Mouse (Mus musculus) thymus, postnatal 14 days (tissue): ENCODE measurements around the gene Zfp207.
"Not testable (repeated sequence)": the region's sequence is repeated elsewhere in the genome, so short reads cannot be mapped to it uniquely, and the experiment has no call there.

Experiments
- DNase-seq: peaks from one replicate; pipeline ENCODE4 v3.0.0; 2021

The Zfp207 gene

DNA sequence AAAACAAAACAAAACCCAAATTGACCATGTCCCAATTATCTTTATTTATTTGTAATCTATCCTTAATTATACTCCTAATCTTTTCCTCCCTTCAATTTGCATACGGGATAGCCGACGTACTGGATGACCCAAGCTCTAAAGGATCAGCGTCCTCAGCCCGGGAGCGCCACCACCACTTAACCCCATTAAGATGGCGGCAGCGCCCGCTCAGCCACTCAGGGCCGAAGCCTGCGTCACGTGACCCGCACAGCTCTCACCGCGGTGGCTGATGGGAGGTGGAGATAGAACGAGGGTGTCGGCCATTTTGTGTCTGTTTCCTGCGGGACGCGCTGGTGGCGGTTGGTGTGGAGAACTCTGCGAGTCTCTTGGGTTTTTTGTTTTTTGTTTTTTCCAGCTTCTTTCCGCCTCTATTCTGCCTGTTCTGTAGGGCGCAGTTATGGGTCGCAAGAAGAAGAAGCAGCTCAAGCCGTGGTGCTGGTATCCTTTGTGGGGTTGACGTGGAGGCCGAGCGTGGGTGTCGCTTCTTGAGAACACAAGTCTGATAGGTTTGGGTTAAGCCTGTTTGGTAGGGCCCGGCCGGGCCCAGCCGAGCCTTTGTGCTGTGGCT, at the start of gene Zfp207:
Gene Zfp207, plus strand, starts transcription at position 261 of the 607 bp plus-strand sequence.
- peak; percentile 98 for DNase-seq

DNA sequence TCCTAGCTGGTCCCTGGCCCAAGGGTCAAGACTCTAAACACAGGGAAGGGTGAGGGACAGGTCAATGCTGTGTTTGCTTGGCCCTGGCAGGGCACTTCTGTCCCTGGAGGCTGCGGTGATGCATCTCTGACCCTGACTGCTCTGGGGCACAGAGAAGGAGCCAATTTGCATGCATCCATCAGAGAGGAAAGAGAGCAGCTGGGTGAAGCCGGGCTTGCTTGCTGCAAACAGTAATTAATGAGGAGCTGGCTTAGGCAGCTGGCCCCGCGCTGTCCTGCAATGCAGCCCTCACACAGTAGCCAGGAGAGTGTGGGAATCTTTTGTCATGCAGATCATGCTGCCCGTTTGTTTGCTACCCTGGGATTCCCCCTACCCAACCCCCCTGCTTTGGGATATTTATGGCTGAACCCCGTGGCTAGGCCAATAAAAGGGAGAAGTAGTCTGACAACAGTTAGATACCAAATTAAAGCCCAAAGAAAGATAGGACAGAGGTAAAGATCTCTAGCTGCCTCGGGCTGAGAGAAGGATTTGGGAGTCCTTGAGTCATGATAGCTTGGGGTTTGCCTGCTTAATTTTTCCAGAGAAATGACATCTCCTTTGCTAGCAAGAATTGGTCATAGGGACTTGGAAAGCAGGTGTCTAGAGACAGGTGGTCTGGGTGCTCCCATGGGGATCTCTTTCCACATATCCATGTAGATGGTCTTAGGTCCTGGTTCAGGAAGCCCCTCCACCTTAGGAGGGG, 47.3 kb upstream of the Zfp207 start:
- DNase-seq: no peak

DNA sequence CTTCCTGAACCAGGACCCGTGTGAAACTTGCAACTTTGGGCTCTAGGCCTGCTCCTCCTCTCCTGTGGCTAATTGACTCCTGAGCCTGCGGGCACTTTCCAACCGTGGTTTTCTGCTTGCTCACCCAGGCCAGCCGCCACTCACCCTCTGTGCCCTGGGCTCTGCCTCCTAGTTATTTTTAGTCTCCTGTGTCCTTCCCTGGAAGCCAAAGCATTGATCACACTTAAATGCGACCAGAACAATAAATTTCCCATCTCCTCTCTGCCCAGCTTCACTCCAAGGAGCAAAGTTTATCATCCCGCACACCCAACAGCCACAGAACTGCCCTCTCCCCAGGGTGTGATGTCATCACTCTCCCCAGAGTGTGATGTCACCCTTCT, 46.7 kb upstream of the Zfp207 start:
- no peak for DNase-seq

DNA sequence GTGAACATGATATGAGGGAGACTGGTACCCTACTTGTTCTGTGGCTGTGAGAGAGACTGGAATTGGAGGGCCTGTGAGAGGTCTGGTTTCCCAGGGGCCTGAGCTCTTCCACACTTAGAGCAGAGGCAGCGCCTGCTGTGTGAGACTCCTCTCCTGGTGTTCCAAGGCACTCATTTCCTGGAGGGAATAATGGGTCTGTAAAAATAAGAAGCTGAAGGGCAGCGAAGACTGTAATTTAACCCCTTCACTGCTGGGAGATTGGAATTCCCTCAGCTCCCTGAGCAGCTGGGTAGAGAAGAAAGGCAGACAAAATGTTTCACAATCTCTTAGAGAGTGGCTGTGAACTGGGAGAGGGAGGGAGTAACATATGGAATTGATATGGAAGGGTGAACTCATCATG, 40.6 kb upstream of the Zfp207 start:
- DNase-seq: no peak

DNA sequence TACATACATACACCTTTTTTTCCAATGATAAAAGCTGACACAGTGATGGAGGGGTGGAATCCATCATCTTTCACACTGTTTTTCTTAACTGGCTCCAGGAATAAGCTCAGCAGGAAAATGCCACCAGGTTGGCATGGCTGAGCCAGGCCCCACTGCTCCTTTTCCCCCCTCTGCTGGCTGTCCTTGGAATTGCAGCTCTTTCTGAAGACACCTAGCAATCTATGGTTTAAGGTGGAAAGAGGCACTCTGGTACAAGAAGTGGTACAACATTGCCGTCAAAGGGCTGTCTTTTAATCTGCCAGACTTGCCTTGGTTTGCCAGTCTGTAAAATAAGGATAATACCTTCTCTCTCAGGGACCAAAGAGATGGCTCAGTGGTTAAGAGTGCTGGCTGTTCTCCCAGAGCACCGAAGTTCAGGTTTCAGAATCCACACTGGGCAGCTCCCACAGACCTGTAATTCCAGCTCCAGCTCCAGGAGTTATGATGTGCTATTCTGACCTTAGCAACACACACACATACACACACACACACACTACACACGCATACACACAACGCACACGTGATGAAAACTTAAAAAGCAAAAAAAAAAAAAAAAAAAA, 31.1 kb upstream of the Zfp207 start:
- DNase-seq: peak; percentile 87

DNA sequence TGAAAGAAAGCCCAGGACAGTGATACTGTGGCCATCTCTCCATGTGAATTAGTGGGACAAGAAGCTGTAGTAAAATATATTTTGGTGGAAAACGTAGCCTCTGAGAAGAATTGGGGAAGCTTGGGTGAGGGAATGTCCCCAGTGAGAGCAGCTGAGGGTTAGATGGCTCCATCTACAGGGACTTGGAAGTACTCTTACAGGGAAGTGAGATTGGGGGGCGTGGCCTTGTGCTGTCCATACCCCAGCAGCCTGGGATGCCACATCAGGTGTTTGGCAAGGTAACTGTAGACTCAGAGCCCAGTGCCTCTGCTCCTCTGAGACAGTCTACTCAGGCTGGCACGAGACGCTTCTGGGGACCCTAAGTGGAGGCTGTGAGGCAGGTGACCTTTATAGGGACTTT, 28.2 kb upstream of the Zfp207 start:
- DNase-seq: peak; percentile 9

DNA sequence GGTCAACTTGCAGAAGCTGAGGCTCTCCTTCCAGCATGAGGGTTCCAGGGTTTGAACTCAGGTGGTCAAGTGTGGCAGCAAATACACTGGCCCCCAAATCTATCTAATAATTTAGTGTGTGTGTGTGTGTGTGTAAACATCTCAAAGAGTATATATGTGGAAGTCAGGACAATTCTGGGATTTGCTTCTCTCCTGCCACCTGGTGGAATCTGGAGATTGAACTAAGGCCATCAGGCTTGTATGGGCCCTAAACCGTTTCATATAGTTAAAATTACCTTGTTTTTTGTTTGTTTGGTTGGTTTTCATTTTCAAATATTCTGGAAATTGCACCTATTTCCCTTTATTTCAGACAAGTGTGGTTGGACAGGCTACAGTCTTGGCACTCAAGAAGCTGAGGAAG, 14.1 kb upstream of the Zfp207 start:
- DNase-seq: no peak

DNA sequence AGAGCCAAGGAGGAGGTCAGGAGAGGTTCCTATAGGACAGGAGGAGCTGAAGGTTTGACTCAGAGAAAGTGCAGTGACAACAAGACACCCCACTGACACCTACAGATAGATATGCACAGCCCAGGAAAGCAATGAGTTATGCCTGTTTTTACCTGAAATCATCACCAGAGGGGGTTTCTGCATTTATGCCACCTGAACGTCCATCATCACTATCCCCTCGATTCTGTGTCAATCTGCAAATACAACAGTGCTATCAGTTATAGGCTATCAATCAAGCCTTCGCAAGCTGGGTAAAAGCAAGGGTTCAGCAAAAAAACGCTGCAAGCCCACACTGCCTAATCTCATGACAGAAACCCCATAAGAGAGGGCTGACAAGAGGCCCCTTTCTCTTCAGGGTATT, 6.4 kb upstream of the Zfp207 start:
- DNase-seq: peak; percentile 21

DNA sequence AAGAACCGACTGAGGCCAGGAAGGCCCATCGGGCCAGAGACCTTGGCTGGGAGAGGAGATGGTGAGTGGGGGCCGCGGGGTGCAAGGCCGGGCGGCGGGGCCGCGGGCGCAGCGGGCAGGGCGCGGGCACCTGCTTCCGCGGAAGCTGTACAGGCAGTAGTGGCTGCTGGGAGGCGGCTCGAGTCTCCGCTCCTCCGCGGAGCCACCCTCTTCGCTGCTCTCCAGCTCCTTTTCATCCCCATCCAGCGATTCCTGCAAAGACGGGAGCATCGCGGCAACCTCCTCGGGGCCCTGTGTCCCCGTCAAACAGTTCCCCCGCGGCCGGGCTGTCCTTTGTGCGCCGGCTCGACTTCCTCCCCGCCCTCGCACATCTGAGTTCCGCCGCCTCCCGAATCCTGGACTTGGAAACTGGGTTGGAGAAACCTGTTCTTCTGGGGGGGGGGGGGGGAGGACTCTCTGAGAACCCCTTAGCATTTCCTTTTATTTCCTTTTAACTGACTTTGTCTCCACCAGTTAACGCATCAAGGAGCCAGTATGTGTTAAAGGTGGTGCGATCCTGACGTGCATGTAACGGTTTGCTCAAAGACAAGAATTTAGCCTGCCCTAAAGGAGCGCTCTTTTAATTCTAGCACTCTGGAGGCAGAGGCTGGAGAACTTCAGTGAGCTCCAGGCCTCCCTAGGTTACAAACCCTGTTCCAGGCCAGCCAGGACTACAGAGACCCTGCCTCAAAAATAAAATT, 5.2 kb upstream of the Zfp207 start, which contains the start of gene 5730455P16Rik:
Gene 5730455P16Rik, minus strand, starts transcription at position 323 of the 740 bp plus-strand sequence.
- peak; percentile 82 for DNase-seq

DNA sequence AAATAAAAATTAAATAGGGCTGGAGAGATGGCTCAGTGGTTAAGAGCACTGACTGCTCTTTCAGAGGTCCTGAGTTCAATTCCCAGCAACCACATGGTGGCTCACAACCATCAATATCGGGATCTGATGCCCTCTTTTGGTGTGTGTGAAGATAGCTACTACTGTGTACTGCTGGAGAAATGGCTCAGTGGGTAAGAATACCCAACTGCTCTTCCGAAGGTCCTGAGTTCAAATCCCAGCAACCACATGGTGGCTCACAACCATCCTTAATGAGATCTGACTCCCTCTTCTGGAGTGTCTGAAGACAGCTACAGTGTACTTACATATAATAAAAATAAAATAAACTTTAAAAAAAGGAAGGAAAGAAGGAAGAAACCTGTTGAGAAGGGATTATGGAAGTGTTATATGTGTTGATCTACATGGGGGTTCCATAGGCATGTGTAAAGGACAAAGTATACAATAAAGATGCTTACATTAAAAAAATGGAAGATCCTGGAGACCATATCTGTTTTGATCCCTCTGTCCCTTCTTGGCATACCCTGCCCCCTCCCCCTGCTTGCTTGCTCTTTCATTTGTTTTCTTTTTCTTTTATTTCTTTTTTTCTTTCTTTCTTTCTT, 4.5 kb upstream of the Zfp207 start:
- DNase-seq: not testable (repeated sequence)

DNA sequence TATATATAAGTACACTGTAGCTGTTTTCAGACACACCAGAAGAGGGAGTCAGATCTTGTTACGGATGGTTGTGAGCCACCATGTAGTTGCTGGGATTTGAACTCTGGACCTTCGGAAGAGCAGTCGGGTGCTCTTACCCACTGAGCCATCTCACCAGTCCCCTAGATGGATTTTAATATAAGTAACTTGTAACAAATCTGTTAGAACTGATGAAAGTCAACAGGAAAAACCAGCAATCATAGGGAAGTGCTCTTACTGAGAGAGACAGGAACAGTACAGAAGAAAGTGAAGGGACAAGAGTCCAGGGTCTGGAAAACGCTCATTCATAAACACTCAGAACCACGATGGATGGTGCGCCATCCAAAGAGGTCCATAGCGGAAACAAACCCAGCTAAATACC, 3.9 kb upstream of the Zfp207 start:
- not testable (repeated sequence) for DNase-seq

DNA sequence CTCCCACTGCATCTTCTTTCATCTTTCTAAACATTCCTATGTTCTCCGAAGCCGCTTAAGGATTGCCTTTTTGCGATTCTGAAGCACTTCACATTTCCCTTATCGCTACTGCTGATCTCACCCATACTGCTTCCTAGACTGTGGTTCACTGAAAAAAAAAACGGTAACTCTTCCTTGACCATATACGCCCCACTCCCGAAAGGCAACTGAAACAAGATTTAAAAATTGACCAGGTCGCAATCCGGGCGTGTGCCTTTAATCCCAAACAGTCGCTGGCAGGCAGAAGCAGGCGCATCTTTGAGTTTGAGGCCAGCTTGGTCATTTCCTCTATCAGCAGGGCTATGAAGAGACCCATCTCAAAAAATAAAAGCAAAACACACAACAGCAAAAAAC, 457 bp upstream of the Zfp207 start:
- DNase-seq: peak; percentile 32

DNA sequence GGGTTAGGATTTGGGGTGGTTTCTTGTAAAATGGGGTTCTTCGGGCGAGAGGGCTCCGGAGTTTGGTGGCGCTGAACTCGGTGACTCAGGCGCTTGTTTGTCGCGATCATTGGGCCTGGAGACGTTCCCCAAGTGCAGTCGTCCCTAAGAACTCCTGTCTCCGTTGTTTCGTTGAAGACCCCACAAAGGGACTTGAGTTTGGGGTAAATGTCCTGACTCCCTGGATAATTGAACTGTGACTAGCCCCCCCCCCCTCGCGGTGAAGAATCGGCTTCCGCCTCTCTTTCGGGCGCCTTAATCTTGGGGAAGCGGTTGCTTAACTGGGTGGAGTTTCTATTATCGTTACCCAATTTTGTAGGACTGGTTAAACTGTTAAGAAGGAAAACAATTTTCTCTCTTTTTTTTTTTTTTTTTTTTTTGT, 557 bp downstream of the Zfp207 start:
- peak; percentile 62 for DNase-seq

DNA sequence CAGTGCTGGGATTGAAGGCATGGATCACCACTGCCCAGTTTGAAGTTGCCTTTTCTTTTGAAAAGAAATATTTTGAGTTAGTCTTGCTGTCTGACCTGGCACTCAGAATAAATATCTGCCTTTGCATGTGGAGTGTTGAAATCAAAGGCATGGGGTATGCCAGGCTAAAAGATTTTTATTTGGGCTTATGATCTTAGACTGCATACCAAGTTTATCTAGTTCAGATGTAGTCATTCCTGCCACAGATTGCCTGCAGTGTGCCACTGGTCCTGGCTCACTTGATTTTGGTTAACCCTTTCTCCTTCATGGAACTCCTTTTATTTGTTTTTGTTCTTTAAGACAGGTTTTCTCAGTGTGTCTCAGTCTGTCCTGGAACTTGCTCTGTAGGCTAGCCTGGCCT, 1.4 kb downstream of the Zfp207 start:
- DNase-seq: no peak

DNA sequence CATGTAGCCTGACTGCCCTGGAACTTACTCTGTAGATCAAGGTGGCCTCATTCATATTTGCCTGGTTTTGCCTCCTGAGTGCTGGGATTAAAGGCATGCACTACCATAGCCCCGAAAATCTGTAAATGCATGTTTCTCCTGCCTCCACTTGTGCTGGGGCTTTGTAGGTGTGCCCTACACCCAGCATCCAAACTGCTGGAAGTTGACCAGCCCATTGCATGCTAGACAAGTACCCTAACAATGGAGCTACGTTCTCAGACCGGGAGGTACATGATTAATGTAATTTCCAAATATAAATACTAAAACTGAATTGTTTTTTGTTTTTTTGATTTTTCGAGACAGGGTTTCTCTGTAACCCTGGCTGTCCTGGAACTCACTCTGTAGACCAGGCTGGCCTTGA, 2.0 kb downstream of the Zfp207 start:
- DNase-seq: no peak

DNA sequence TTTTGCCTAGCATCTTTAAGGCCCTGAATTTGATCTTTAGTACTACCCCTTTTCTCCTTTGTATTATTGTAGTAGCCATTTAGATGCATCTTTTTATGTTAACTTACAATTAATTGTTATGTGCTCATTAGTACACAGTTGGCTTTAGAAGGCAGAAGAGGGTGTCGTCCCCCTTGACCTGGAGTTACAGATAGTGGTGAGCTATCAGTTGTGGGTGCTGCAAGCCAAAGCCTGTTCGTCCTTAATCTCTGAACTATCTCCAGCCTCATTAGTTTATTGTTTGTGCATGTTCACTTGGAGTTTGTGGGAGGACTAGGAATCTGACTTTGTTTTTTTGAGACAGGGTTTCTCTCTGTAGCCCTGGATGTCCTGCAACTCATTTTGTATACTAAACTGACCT, 3.7 kb downstream of the Zfp207 start:
- DNase-seq: no peak

DNA sequence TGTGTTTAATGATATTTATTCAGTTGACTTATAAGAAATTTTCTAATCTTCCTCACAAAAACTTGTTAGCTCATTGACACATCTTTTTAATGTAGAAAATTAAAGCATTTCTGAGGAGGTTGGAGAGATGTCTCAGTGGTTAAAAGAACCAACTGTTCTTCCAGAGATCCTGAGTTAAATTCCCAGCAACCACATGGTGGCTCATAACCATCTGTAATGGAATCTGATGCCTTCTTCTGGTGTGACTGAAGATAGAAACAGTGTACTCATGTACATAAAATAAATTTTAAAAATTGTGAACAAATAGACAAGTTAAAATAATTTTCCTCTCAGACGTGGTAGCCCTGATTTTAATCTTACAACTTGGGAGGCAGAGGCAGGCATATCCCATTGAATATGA, 6.8 kb downstream of the Zfp207 start:
- DNase-seq: no peak

DNA sequence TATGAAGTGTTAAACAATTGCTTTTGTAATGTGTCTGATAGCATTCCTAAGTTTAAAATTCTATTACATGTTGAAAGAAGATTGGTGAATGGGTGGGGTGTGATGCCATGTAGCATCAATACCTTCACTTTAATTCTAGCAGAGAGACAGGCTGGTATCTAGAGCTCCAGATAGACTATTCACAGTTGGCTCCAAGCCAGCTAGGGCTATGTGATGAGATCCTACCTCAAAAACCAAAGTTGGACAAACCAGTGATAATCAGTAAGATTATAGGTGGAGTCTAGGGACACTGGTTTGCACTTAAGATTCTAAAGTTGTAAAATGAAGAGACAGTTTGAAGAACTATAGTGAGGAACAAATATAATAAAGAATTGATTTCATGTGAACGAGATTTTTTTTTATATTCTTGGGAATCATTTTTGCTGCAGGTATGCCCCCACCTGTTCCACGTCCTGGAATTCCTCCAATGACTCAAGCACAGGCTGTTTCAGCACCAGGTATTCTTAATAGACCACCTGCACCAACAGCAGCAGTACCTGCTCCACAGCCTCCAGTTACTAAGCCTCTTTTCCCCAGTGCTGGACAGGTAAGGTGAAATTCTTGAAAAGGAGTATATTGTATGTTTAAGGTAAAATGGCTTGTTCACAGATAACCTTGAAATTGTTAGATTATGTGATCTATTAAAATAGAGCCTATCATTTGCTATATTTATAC, 8.5 kb downstream of the Zfp207 start:
- DNase-seq: no peak

DNA sequence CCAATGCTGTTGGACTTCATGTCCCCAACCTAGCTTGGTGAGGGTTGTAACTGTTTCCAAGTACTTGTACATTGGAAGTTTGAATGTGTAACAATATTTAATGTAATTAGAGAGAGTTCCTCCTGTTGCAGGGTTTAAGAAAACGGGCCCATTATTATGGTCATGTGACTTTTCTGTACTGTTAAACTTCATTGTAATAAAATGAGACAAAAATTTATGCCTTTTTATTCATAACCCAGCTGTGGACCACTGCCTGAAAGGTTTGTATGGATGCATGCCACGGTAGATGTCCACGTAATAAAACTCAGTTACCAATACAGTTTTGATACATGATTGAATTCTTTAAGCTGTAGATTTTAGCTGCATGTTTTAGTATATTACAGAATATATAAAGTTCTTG, 12.9 kb downstream of the Zfp207 start:
- DNase-seq: no peak

DNA sequence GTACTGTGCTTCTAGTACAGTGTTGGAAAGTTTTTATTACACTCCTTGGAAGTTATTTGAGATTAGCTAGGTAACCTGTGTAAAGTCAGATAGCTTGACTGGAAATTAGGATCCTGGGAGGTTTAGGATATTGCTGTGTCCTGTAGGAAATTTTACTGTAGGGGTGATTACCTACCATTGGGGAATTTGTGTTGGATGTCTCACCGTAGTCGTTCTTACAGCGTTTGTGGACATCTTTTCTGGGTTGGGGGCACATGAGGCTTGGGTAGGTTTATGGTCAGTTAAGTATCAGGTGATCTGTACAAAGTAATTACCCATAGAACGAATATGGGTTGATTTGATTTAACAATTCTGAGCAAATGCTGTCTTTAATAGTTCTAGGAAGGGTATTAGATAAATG, 13.5 kb downstream of the Zfp207 start:
- no peak for DNase-seq

DNA sequence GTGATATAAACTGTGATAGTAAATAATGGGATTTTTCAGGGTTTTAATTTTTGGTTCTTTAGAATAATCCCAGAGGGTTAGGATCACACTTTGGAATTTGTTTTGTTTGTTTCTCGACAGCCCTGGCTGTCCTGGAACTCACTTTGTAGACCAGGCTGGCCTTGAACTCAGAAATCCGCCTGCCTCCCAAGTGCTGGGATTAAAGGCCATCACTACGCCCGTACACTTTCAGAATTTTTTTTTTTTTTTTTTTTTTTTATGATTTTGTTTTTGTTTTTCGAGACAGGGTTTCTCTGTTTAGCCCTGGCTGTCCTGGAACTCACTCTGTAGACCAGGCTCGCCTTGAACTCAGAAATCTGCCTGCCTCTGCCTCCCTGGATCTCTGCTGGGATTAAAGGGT, 24.8 kb downstream of the Zfp207 start:
- not testable (repeated sequence) for DNase-seq

DNA sequence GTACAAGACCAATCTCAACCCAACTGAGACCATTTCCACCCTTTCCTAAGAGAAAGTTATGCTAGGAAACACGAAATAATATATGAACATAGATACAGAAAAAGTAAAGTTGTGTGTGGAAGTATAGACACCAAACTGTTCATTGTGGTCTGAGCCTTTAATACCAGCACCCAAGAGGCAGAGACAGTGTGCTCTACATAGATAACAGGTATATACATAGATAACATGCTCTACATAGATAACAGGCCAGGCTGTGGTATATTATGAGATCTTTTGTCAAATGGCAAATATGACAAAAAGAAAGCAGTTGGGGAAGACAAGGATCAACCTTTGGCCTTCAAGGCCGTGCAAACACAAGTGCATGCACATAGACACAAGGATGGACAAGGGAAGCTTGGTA, 27.3 kb downstream of the Zfp207 start:
- DNase-seq: no peak

DNA sequence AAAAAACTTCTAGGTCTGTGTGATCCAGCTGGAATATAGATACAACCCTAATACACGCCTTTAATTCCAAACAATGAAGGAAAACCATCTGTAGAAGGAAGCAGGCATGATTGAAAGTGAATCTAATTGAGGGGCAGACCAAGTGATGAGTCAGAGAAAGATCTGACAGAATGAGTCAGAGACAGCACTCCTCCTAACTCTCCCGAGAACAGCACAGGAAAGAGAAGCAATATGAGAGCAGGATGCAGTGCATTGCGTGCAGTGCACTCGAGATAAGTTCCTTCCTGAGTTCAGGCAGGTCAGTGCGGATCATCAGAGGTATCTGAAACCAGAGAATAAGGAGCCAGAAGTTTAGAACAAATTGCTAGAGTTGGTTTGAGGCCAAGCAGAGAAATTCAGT, 34.0 kb downstream of the Zfp207 start:
- no peak for DNase-seq
